Mouse (Mus musculus) brain, embryonic 14.5 days (tissue): Measurements from ENCODE around the gene 3110082I17Rik.

ENCODE experiments used
- CTCF ChIP-seq: fragments of 200-500 bp; IDR thresholded peaks from 2 replicates; pipeline ENCODE4 v1.5.1; 2012; ENCODE audit warnings: inconsistent platforms, mild to moderate bottlenecking, moderate library complexity, borderline replicate concordance; ENCODE audit not compliant: insufficient read depth, insufficient read length; ENCODE audit errors: extremely low read depth
- POLR2A ChIP-seq: fragments of 200-500 bp; IDR thresholded peaks from 2 replicates; pipeline ENCODE4 v1.6.1; 2012; ENCODE audit warnings: mild to moderate bottlenecking, inconsistent platforms, borderline replicate concordance; ENCODE audit not compliant: poor library complexity, insufficient read depth, insufficient read length, severe bottlenecking; ENCODE audit errors: extremely low read depth

DNA sequence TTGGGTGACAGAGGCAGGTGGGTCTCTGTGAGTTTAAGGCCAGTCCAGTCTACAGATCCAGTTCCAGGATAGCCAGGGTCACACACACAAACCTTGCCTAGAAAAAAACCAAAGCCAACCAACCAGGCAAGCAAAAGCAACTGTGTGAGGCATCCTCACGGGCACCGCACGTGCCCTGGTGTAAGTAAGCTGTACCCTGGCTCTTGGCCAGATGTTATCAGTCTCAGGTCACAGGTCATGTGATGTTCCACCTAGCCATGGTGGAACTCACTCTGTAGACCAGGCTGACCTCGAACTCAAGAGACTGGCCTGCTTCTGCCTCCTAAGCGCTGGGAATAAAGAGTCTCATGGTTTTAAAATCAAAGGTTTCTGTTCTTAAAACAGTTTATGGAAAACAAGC is 101.1 kb downstream of the 3110082I17Rik start:
- TF ChIP-seq CTCF, result no peak
- no peak for TF ChIP-seq POLR2A
